Mouse (Mus musculus) hematopoietic stem cell, adult 5-6 weeks (primary cell): ENCODE data around the gene Ankrd12. TPM values are rescaled to one million over a fixed set of nuclear protein-coding genes. Genes with fewer than 3 reads are reported as not detected.
A peak's percentile ranks its signal among the peaks of the same experiment; 100 is the strongest.
"Not testable (repeated sequence)": the region's sequence is repeated elsewhere in the genome, so short reads cannot be mapped to it uniquely, and the experiment has no call there.

Experiments
- ATAC-seq, 2 experiments: fragments of 125-278 bp in 1 of 2; replicated peaks in 1 of 2; 2 replicates each; pipeline ENCODE4 v1.8.0; 2016 to 2017; ENCODE audit warnings: inconsistent platforms in 2 of 2, mild to moderate bottlenecking in 2 of 2, moderate number of reproducible peaks in 2 of 2, low read depth in 1 of 2, moderate TSS enrichment in 1 of 2; ENCODE audit not compliant: low FRiP score in 2 of 2, poor library complexity in 2 of 2, severe bottlenecking in 2 of 2, insufficient read depth in 1 of 2, low TSS enrichment in 1 of 2
- total RNA-seq: library from RNA; stranded (forward); fragments of 172-1452, 232-1000 nt; gene quantifications from 2 replicates; pipeline ENCODE4 v1.2.3, GENCODE M21; 2017

The Ankrd12 gene
- total RNA-seq, 1 experiment from 2014 or later, result 53.3 TPM

DNA sequence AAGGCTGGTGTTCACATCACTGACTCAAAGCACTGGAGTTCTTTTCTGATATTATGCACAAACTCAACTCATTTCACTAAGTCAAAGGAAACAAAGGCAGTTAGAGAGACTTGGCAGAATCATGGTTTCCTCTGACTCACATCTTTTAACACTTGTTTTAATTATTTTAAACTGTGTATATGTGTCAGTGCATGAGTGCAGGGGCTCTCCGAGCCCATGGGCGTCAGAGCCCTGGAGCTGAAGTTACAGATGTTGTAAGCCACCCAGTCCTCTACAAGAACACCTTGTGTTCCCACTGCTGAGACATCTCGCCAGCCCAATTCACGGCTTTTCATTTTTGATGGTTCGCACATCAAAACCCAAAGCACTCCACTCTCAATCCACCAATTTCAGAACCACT lies 43.6 kb downstream of the Ankrd12 start:
- no peak for ATAC-seq

DNA sequence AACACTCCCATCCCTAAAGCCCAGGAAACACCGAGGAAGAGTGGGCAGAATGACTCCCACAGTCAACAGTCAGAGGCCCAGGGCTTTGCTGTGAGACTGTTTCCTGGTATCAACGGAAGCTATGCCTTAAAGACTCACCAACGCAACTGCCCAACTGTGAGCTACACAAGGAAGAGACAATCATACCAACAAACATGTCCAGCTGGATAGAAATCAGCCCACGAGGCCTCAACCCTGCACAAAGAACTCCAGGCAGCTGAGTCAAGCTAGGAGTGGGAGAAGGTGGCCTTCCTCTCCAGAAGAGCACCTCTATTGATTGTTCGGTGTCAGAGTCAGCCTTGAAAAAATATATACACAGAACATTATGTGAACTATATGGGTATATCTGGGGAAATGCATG lies 44.9 kb downstream of the Ankrd12 start:
- ATAC-seq, result no peak

DNA sequence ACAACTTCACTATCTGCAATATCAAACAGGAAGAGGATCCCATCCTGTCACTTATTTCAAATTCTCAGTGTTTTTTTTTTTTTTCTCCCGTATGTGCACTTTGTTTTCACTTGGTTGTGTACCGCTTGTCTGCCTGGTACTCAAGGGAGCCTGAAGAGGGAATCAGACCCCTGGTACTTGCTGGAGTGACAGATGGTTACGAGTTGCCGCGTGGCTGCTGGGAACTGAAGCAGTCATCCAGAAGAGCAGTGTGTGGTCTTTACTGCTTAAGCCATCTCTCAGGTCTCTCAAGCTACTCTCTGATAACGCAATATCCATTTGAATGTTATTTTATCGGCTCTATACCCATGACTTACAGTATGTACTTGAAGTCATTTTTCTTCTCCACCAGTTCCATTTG lies 52.7 kb downstream of the Ankrd12 start:
- ATAC-seq, result no peak

DNA sequence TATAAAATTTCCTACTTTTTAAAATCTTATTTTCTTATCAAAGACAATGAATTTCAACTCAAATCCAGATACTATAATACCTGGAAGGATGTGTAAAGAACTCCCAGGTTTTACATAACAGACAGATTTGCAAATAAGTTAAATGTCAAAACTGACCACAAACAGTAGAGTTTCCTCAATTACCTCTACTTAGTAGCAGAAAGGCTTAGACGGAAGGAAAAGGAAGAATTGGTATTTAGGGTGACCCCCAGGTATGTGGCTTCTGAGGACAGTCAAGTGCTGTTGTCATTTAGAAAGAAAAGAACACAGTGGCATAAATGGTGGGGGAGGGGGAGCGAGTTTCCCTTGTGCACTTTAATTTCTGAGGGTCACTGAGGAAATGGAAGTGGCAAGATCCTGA lies 65.1 kb downstream of the Ankrd12 start:
- peak in 1 of 2 experiments; percentile 60; a peak in 1 of 4 replicates for ATAC-seq

DNA sequence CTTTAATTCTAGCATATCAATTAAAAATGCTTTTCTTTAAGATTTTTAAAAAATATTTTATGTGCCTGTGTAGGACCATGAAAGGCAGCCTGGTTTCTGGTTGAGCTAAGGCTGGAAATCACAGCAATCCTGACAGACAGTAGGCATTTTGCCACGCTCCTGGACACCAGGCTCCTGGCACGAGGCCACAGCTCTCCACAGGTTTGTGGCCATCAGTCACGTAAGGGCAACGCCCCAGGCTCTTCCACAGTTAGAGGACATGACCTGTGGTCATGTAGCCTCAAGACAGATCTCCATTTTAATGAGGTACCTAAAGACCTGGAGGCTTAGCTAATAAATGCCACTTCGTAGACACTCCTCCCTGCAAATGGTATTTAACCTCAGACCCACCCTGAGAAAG lies 69.0 kb downstream of the Ankrd12 start:
- no peak for ATAC-seq

DNA sequence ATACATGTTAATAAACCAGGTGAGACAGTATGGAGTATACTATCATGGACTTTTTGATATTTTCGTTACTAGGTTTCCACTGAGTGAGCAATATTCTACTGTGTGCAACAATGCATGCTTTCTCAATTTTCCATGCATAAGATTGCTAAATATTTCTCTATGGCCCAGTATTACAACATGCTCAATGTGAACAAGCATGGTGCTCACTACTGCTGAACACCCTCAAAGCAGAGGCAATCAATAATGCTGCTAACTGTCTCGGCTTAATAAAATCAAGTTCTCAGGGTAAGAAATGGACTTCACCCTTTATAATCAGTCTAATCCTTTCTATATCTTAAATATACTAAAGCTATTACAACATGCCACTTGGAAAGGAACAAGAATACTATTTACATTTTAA lies 69.4 kb downstream of the Ankrd12 start:
- peak in 1 of 2 experiments; percentile 48; a peak in 2 of 4 replicates for ATAC-seq

DNA sequence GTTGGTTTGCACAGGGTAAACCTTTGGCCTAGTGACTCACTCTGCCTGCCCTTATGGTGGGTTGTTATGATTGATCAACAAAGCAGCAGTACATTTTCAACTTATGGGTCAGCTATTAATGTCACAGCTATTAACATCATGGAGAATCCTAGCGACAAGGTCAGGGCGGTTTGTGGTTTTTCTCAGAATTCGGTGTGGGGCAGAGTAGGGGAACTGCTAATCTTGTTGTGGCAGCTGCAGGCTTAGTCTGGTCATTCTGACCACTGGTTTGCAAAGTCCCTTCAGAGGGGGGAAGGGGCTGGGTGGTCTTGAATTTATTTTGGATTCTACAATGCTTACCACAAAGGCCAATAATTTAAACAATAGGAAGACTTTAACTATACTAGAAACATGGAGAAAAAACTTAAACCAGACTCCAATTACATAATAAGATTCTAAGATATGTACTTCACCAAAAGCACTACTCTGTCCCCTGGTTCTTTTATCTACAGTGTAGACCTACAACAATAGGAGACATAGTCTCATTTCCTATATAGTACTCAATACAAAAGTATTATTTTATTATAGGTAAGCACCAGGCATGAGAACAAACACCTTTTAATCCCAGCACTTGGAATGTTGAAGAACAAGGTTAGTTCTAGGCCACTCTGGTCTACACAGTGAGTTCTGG lies 88.6 kb downstream of the Ankrd12 start:
- ATAC-seq, result no peak

DNA sequence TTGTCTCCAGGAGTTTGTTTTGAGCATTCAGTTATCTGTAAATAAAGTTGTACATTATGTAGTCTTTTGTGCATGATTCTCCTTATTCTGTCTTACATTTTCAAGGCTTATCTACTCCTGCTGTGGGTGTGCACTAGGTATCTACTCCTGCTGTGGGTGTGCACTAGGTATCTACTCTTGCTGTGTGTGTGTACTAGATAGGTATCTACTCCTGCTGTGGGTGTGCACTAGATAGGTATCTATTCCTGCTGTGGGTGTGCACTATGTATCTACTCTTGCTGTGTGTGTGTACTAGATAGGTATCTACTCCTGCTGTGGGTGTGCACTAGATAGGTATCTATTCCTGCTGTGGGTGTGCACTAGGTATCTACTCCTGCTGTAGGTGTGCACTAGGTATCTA lies 100.2 kb downstream of the Ankrd12 start:
- ATAC-seq, result not testable (repeated sequence)

DNA sequence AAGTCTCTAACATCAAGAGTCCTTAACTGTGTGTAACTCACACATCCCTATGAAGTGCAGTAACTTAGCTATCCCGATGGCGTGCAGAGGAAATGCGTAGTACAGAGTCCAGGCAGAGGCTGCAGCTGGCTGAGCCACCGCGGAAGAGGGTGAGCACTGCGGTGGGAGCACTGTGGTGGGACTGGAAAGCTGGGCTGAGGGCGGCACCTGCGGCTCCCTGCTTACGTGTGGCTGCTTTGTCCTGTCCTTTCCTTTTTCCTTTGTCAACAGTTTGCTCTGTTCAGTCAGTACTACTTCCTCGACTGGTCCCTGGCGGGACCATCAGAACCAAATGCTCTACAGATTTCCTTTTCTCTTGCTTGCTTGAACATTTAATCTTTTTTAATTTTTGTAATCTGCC lies 109.1 kb downstream of the Ankrd12 start:
- no peak for ATAC-seq

DNA sequence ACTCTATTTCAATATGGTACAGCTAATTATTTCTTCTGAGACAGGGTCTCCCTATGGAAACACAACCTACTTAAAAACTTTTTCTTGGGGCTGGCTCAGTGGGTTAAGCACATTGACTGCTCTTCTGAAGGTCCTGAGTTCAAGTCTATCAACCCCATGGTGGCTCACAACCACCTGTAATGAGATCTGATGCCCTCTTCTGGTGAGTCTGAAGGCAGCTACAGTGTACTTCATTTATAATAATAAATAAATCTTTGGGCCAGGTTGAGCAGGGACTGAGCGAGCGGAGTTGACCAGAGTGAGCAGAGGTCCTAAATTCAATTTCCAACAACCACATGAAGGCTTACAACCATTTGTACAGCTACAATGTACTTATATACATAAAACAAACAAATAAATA lies 114.6 kb downstream of the Ankrd12 start:
- no peak for ATAC-seq

DNA sequence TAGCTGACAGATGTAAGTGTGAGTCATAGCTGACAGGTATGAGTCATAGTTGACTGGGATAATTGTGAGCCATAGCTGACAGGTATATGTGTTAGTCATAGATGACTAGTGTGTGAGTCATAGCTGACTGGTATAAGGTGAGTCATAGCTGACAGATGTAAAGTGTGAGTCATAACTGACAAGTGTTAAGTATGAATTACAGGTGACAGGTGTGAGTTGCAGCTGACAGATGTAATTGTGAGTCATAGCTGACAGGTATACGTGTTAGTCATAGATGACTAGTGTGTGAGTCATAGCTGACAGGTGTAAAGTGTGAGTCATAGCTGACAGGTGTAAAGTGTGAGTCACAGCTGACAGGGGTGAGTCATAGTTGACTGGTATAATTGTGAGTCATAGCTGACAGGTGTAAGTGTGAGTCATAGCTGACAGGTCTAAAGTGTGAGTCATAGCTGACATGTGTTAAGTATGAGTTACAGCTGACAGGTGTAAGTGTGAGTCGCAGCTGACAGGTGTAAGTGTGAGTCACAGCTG lies 115.2 kb downstream of the Ankrd12 start:
- no peak; a peak in 1 of 4 replicates for ATAC-seq

DNA sequence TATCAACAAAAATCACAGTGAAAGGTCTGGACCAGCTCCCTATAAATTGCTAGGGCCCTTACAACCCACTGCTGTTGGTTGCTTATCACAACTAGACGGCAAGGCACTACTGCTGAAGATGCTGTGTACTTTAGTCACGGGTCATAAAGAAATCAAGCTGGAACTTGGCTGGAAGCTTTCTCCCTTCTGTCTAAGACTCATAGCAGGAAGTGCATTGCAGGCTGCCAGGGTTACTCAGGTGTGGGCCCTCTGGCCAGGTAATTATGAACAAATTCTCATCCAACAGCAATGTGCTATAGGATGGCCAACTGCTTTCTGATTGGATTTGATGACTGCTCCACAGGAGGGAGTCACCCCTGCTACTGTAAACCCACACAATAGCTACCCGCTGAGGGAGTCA lies 117.9 kb downstream of the Ankrd12 start:
- ATAC-seq, result no peak

DNA sequence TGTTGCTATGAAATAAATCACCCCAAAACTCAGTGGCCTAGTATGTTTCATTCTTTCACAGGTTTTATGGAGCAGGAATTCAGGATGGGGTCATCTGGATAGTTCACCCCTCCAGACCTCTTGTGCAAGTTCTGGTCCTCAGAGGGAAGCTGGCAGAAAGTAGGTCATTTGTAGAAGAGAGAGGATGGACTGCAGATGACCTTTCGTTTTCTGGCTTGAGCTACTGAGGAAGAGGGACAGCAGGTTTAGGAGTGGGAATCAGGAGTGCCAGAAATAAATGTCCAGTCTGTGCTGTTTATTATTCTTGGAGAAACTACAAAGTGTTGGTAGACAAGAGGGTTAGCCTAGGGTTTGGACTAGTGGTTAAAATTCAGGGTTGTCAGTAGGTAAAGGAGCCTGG lies 118.5 kb downstream of the Ankrd12 start:
- no peak for ATAC-seq

DNA sequence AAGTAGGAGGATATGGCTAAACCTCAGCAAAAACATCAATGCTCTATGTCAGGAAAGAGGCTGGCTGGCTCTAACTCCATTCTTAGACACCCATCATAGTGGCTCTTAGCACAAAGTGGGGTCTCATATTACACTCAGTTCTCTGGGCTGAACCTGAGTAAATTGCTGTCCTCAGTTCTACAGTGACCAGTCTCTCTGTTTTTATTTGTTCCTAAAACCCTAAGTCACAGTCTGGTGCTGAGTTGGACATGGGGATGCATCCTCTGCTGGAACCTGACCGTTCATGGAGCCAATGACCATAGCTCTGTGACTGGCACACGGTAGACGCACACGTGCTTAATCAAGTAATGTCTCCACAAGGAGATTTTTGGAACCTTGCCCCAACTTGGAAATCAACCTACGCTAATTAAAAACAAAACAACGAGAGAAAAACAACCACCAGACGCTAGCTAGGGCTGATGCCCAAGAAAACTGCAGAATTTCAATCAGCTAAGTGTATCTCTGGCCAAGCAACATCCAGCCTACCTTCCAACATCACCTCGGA lies 119.0 kb downstream of the Ankrd12 start:
- no peak for ATAC-seq

DNA sequence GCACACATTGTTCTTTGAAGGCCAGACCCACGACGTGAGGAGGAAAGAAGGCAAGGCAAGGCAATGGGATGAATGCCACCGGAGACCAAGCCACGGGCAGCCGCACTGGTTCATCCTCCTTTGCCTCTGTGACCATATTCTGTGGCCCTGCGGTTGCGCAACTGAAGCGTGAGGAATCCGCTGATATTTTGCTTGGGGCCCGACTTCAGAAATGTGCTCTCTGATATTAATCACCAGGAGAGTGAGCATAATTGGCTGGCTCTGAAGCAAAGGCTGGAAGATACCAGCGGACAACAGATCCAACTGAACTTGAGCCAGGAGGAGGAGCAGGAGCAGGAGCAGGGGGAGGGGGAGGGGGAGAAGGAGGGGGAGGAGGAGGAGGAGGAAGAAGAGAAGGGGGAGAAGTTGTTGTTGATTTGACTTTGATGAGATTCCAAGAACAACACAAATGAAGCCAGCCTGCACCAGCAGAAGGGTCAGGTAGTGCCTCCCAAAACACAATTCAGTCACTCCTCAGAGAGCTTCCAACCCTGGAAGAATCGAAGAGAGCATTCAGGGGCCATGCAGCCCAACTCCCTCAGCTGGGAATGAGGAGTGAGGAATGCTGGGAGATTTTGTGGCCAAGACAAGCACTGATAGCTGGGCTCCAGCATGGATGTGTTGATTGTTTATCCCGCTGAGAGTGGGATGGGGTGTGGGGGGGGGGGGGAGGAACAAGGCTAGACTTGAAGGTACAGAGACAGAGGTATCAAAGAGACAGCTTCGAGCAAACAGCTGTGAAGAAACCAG lies 119.7 kb downstream of the Ankrd12 start:
- ATAC-seq, result no peak

DNA sequence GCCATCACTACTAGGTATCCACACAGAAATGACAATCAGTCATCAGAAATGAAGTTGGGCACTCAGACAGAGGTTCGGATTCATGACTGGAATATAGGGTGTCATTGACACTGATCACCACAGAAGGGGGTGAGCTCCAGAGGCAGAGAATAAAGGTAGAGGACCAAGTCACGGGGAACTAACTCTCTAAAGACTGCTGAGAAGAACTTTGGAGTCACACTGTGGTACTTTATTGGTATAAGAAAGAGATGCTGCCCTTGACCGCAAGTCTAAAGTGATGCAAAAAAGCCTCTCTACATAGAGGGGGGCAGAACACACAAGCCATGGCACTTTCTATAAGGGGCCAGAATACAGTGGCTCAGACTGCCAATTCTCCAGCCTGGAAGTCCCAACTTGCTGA lies 120.7 kb downstream of the Ankrd12 start:
- ATAC-seq, result no peak

DNA sequence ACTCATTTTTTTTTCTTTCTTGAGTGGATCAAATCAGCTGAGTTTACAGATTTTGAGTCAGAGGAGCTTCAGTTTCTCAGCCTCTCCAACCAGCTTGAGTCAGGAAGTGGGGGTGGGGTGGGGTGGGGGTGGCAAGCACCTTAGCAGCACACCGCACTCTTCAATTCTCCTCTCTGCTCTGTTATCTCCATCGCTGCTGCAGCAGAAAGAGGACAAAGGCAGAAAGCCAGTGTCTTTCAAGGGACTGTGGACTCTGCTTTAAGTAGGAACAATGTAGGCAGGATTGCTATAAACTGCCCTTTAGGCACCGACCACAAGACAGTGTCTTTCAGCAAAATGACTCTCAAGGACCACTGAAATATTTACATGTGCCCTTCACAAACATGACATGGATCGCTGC lies 122.9 kb downstream of the Ankrd12 start:
- no peak for ATAC-seq

DNA sequence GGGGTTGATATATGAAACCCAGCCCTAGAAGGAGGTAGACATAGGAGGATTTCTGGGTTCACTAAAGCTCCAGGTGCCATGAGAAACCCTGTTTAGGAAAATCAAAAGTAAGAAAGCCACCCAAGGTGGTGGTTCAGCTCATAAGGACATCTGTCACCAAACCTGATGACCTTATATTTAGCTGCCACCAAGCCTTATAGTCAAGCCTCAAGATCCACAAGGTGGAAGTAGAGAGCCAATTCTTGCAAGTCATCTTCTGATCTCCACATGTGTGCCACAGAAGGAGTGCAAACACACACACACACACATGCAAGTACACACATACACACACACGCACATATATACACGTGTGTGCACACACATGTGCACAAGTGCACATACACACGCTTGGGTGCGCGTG lies 124.8 kb downstream of the Ankrd12 start:
- peak; percentile 44 to 63; a peak in 3 of 4 replicates for ATAC-seq
